Mouse (Mus musculus) left cerebral cortex, postnatal 10 days (tissue): ENCODE results near the gene Ibtk. TPM values are rescaled to one million over a fixed set of nuclear protein-coding genes. Genes with fewer than 3 reads are reported as not detected.
"Not testable (repeated sequence)": the region's sequence is repeated elsewhere in the genome, so short reads cannot be mapped to it uniquely, and the experiment has no call there.

Experiments
- DNase-seq, 2 experiments: peaks; one replicate each; pipeline ENCODE4 v3.0.0; 2021 to 2022; ENCODE audit warnings: low spot score in 2 of 2, mixed read lengths in 1 of 2; ENCODE audit errors: extremely low spot score in 1 of 2
- intact Hi-C: fragments of 180-260 bp; cut with DNase I; formaldehyde crosslinking; loops from one replicate; pipeline ENCODE4 v1.15.1; 2025
- total RNA-seq, 2 experiments: library from RNA; stranded (reverse); gene quantifications; 2 replicates each; pipeline ENCODE4 v1.2.3; 2021

Gene Ibtk
- total RNA-seq = 10 to 100 TPM; 25.8 to 28.3 TPM

GRCm38 (mm10) chr9:85749142-85749921 is at the start of gene Ibtk:
Gene Ibtk (minus strand): TSS chr9:85749334.
- intact Hi-C loops = loop anchor here (5.0 kb wide), 1 partner anchor 823 kb away; the partner anchor contains the start of genes Pgm3 and Rwdd2a
- peak; percentile 96 to 98 for DNase-seq

- DNase-seq, intact Hi-C loops: not testable (repeated sequence)
These were observed 42.4 kb upstream of the Ibtk start for GRCm38 (mm10) chr9:85791521-85791920.

DNA sequence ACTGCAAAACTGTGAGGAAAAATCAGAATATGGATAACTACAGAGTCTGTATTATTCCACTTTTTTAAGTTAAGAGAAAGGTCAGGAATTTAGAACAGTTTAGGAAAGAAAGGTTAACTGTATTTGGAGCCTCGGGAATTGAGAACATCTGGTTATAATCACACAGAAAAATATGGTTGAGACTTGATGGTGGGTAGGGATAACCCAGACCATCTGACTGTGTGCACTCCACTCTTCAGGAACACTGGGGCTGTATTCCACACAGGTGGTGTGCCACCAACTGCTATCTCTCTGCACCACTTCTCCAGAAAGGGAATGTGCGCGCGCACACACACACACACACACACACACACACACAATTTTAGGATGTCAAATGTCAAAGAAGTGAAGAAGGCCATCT is 31.1 kb upstream of the Ibtk start:
- no peak for DNase-seq
- intact Hi-C loops = loop anchor here (1.0 kb wide), 1 partner anchor 669 kb away; no protein-coding TSS in a partner anchor

DNA sequence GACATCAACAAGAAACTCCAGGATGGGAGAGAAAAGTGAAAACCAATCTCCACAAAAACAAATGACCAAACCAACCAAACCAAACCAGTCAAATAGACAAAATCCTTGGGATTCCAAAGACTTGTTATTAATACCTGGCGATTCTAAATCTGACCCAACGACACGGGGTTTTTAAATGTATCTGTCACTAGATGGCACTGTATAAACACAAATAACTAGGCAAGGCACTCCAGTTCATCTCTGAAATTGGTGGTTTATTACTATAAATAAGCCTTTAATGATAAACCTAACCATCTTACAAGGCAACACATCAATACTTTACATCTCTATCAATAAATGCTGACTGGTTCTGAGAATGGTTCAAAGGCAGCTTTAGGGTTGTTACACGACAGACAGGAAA is 30.3 kb upstream of the Ibtk start:
- no peak for DNase-seq
- intact Hi-C loops = no loop called here

- DNase-seq = peak in 1 of 2 experiments; percentile 11
- intact Hi-C loops = no loop called here
These were observed 28.4 kb upstream of the Ibtk start for GRCm38 (mm10) chr9:85777544-85777943.

GRCm38 (mm10) chr9:85772280-85772679 is 23.1 kb upstream of the Ibtk start:
- intact Hi-C loops = no loop called here
- no peak for DNase-seq

DNA sequence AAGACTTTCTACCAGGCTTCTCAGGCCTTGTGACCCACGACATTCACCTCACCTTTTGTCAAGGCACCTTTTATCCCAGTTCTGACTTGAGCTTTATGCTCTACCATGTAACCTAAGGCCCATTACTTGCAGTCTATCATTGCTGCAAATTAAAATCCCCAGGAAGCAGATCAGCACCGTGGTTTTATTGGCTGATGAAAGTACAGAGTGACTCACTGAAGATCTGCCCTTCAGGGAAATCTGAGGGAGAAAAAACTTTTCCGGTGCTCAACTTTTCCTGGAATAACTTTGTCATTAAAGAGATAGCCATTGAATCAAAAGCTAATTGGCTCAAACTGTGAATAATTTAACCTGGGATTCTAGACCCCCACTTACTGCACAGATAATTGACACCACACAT is 22.3 kb upstream of the Ibtk start:
- DNase-seq = no peak
- intact Hi-C loops = no loop called here

GRCm38 (mm10) chr9:85770369-85770768 is 21.2 kb upstream of the Ibtk start:
- no peak for DNase-seq
- intact Hi-C loops = no loop called here

DNA sequence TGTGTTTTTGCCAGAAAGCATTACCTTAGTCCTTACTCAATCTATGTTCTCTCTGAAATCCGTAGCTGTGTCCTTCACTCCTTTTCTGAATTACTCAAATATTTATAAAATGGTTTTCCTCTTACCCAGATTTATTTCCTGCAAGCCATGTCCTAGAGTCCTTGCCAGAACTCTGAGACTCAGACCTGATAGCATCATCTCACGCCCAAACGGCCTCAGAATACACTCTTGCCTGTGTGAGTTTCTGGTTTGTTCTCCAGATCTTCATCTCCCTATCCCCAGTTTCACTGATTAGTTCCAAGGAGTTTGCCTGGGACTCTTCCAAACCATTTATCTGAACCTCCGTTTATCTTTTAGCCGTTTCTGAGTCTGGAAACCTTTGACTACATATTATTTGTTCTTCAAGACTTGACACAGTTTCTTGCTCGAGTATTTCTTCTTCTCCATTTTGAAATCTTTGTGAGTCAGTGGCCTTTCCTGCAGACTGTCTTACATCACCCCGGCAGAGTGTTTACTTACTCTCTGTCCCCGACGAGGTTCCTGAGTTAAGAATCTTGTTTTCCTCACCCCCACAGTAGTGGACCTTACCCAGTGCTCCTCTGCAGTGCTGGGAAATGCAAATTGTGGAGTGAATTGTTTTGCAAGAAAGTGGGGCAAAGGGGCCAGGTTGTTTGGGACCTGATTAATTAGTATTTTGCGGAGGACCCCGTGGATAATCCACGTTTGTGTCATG is 20.1 kb upstream of the Ibtk start:
- intact Hi-C loops = no loop called here
- DNase-seq = no peak

- DNase-seq = no peak
- intact Hi-C loops = no loop called here
These were observed 18.1 kb upstream of the Ibtk start for GRCm38 (mm10) chr9:85767255-85767654.

GRCm38 (mm10) chr9:85762476-85762875 is 13.3 kb upstream of the Ibtk start:
- DNase-seq = no peak
- intact Hi-C loops = no loop called here

GRCm38 (mm10) chr9:85750797-85751196 is 1.7 kb upstream of the Ibtk start:
- intact Hi-C loops = no loop called here
- DNase-seq = no peak

GRCm38 (mm10) chr9:85749922-85750509 is 882 bp upstream of the Ibtk start:
- no peak for DNase-seq
- intact Hi-C loops = loop anchor here (5.0 kb wide), 1 partner anchor 822 kb away; the partner anchor contains the start of genes Pgm3 and Rwdd2a

- DNase-seq = peak; percentile 61 to 87
- intact Hi-C loops = loop anchor here (5.0 kb wide), 1 partner anchor 824 kb away; the partner anchor contains the start of genes Pgm3 and Rwdd2a
These were observed 661 bp downstream of the Ibtk start for GRCm38 (mm10) chr9:85748204-85749141.

GRCm38 (mm10) chr9:85745566-85745965 is 3.6 kb downstream of the Ibtk start:
- DNase-seq = no peak
- intact Hi-C loops = loop anchor here (5.0 kb wide), 1 partner anchor 827 kb away; the partner anchor contains the start of genes Pgm3 and Rwdd2a

- intact Hi-C loops = no loop called here
- no peak for DNase-seq
These were observed 5.8 kb downstream of the Ibtk start for GRCm38 (mm10) chr9:85743358-85743757.

GRCm38 (mm10) chr9:85742107-85742506 is 7.0 kb downstream of the Ibtk start:
- intact Hi-C loops = no loop called here
- no peak for DNase-seq

DNA sequence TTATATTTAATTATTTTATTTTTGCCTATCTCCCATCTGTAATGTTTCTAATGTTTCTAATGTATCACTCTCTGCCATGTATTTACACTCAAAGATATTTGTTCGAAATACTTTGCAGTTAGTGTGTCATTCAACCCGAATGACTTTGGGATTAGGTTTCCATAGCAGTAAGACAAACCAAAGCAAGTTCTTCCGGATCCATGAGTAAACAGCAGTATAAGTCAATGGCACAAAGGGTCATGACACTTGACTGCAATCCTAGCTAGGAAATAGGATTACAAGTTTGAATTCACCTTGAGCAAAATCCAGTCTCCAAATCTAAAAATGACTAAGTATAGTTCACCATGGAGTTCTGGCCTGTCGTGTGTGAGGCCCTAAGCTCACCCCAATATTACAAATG is 9.9 kb downstream of the Ibtk start:
- DNase-seq = no peak
- intact Hi-C loops = no loop called here
